Comparison of ENCODE assay signal across 8 mouse cellular contexts in genomic region chr19:7269290-7270044, GRCm38 (mm10). TPM values are rescaled to one million over a fixed set of nuclear protein-coding genes. Genes with fewer than 3 reads are reported as not detected.
A peak's percentile ranks its signal among the peaks of the same experiment; 100 is the strongest.
DNase-seq lines count a peak whose midpoint lies in the region; ATAC-seq lines count a peak whose summit lies in the region.

No protein-coding gene starts in this region.

- no peak for DNase-seq in liver, embryonic 11.5 days (ENCODE audit: low spot score)
- no peak for DNase-seq in liver
- DNase-seq in liver, embryonic 13.5 days, result no peak
- no peak for DNase-seq in left cerebral cortex, adult 9 months (ENCODE audit: low spot score in 2 of 2)
- DNase-seq in left cerebral cortex, adult 11 months (ENCODE audit: low spot score), result no peak

- no peaks in the 10 kb centered on the region for H3K27me3 ChIP-seq in liver, embryonic 11.5 days (replicated peaks; ENCODE audit: control insufficient read depth, insufficient read depth, low read length)
- no peaks in the 10 kb centered on the region for H3K27me3 ChIP-seq in heart, embryonic 11.5 days (ENCODE audit: control insufficient read depth, insufficient read depth, low read length)
- peaks cover 54% of the 10 kb centered on the region for H3K27me3 ChIP-seq in liver, embryonic 13.5 days

- no peaks in the 10 kb centered on the region for H3K9me3 ChIP-seq in liver, embryonic 11.5 days (ENCODE audit: control insufficient read depth, low read length)
- no peaks in the 10 kb centered on the region for H3K9me3 ChIP-seq in heart, embryonic 11.5 days (replicated peaks; ENCODE audit: control insufficient read depth, low read length)
- H3K9me3 ChIP-seq in liver, embryonic 13.5 days (replicated peaks), result no peaks in the 10 kb centered on the region

- ATAC-seq in liver, embryonic 11.5 days (replicated peaks; ENCODE audit: low FRiP score), result 0 out of 2 replicates have a peak, but pooled peaks have one; percentile 5
- no peak for ATAC-seq in heart, embryonic 11.5 days (replicated peaks; ENCODE audit: insufficient number of reproducible peaks, low FRiP score, low TSS enrichment)
- 0 out of 2 replicates have a peak, but pooled peaks have one; percentile 9 for ATAC-seq in liver, embryonic 13.5 days (ENCODE audit: low read depth)
- ATAC-seq in granulocyte monocyte progenitor cell, adult 5-6 weeks (replicated peaks; ENCODE audit: poor library complexity, severe bottlenecking), result no peak

- 9% methylated on average over 11 of the region's 11 CpGs for WGBS in liver, embryonic 11.5 days
- 11% methylated on average over 10 of the region's 11 CpGs for WGBS in heart, embryonic 11.5 days (ENCODE audit: insufficient replicate concordance)
- 22% methylated on average over 11 of the region's 11 CpGs for WGBS in liver, embryonic 13.5 days (ENCODE audit: insufficient replicate concordance)

- H3K4me3 ChIP-seq in liver, embryonic 11.5 days (ENCODE audit: low read depth, low read length), result peak overlapping the region; percentile 61
- peak overlapping the region; percentile 71 for H3K4me3 ChIP-seq in brown adipose tissue, adult 24 weeks (ENCODE audit: insufficient read depth, low read depth, low read length)
- H3K4me3 ChIP-seq in heart, embryonic 11.5 days (ENCODE audit: low read depth, low read length), result peak overlapping the region; percentile 82
- H3K4me3 ChIP-seq in liver, embryonic 13.5 days (replicated peaks), result peak overlapping the region; percentile 66

- peaks cover 19% of the 10 kb centered on the region for H3K36me3 ChIP-seq in liver, embryonic 11.5 days (ENCODE audit: control insufficient read depth, insufficient read depth, low read length)
- peaks cover 29% of the 10 kb centered on the region for H3K36me3 ChIP-seq in heart, embryonic 11.5 days (ENCODE audit: control insufficient read depth, insufficient read depth, low read length)
- H3K36me3 ChIP-seq in liver, embryonic 13.5 days, result peaks cover 6% of the 10 kb centered on the region

- peaks cover 38% of the 10 kb centered on the region for H3K4me1 ChIP-seq in liver, embryonic 11.5 days (replicated peaks; ENCODE audit: control insufficient read depth, insufficient read depth, low read length)
- H3K4me1 ChIP-seq in brown adipose tissue, adult 24 weeks (ENCODE audit: control insufficient read depth, insufficient read depth, insufficient read length, low read length), result peaks cover 10% of the 10 kb centered on the region
- H3K4me1 ChIP-seq in heart, embryonic 11.5 days (ENCODE audit: control insufficient read depth, insufficient read depth, low read length), result peaks cover 48% of the 10 kb centered on the region
- H3K4me1 ChIP-seq in liver, embryonic 13.5 days (replicated peaks), result peaks cover 54% of the 10 kb centered on the region

- peak overlapping the region; percentile 80 for H3K4me2 ChIP-seq in liver, embryonic 11.5 days
- H3K4me2 ChIP-seq in heart, embryonic 11.5 days, result peak overlapping the region; percentile 91
- peak overlapping the region; percentile 88 for H3K4me2 ChIP-seq in liver, embryonic 13.5 days

- no peak overlapping the region; the same call in 1 of the 2 replicates for H3K27ac ChIP-seq in liver, embryonic 11.5 days (ENCODE audit: low read depth, low read length)
- no peak overlapping the region for H3K27ac ChIP-seq in brown adipose tissue, adult 24 weeks (replicated peaks; ENCODE audit: low read depth, low read length)
- H3K27ac ChIP-seq in heart, embryonic 11.5 days (ENCODE audit: low read depth, low read length), result no peak overlapping the region
- no peak overlapping the region for H3K27ac ChIP-seq in liver, embryonic 13.5 days

- H3K9ac ChIP-seq in liver, embryonic 11.5 days (ENCODE audit: low read depth, low read length), result peak overlapping the region; percentile 71
- peak overlapping the region; percentile 93 for H3K9ac ChIP-seq in heart, embryonic 11.5 days (ENCODE audit: low read depth, low read length)
- peak overlapping the region; percentile 70 for H3K9ac ChIP-seq in liver, embryonic 13.5 days

RNA-seq across cellular contexts. Expression of gene Rcor2, which starts 2.3 kb away (rescaled TPM):
- polyA plus RNA-seq in liver, embryonic 11.5 days (2014; fragmentation: Nextera tagmentation; extraction: Ambion mirVana), result 7.5 and 8.7 TPM in 2 replicates
- polyA plus RNA-seq in brown adipose tissue, adult 24 weeks (2012; ENCODE audit: insufficient read depth, insufficient read length, missing spikeins), result 1.0 and 7.8 TPM in 2 replicates
- 8.4 and 9.5 TPM in 2 replicates for polyA plus RNA-seq in heart, embryonic 11.5 days (2014; fragmentation: Nextera tagmentation; extraction: Ambion mirVana)
- polyA plus RNA-seq in liver, embryonic 13.5 days (2015; fragmentation: Nextera tagmentation; extraction: Ambion mirVana), result 1.4 and 1.8 TPM in 2 replicates
- 3.1 and 6.9 TPM in 2 replicates for total RNA-seq in granulocyte monocyte progenitor cell, adult 5-6 weeks (2014; fragmentation: Nextera tagmentation)
- total RNA-seq in granulocyte monocyte progenitor cell, adult 5-6 weeks (2017), result 3.4 and 5.2 TPM in 2 replicates

RNA-seq across cellular contexts. Expression of gene Naa40, which starts 28.5 kb away (rescaled TPM):
- polyA plus RNA-seq in liver, embryonic 11.5 days (2014; fragmentation: Nextera tagmentation; extraction: Ambion mirVana), result 70.7 and 76.0 TPM in 2 replicates
- polyA plus RNA-seq in brown adipose tissue, adult 24 weeks (2012; ENCODE audit: insufficient read depth, insufficient read length, missing spikeins), result 9.6 and 10.3 TPM in 2 replicates
- polyA plus RNA-seq in heart, embryonic 11.5 days (2014; fragmentation: Nextera tagmentation; extraction: Ambion mirVana), result 62.1 and 68.6 TPM in 2 replicates
- polyA plus RNA-seq in liver, embryonic 13.5 days (2015; fragmentation: Nextera tagmentation; extraction: Ambion mirVana), result 28.8 and 36.9 TPM in 2 replicates
- 67.4 and 72.3 TPM in 2 replicates for total RNA-seq in granulocyte monocyte progenitor cell, adult 5-6 weeks (2014; fragmentation: Nextera tagmentation)
- 42.9 and 49.3 TPM in 2 replicates for total RNA-seq in granulocyte monocyte progenitor cell, adult 5-6 weeks (2017)

RNA-seq across cellular contexts. Expression of gene Cox8a, which starts 52.1 kb away (rescaled TPM):
- polyA plus RNA-seq in liver, embryonic 11.5 days (2014; fragmentation: Nextera tagmentation; extraction: Ambion mirVana), result 1,017 and 1,108 TPM in 2 replicates
- 4,354 and 4,380 TPM in 2 replicates for polyA plus RNA-seq in brown adipose tissue, adult 24 weeks (2012; ENCODE audit: insufficient read depth, insufficient read length, missing spikeins)
- 1,752 and 1,771 TPM in 2 replicates for polyA plus RNA-seq in heart, embryonic 11.5 days (2014; fragmentation: Nextera tagmentation; extraction: Ambion mirVana)
- polyA plus RNA-seq in liver, embryonic 13.5 days (2015; fragmentation: Nextera tagmentation; extraction: Ambion mirVana), result 734 and 757 TPM in 2 replicates
- 854 and 878 TPM in 2 replicates for total RNA-seq in granulocyte monocyte progenitor cell, adult 5-6 weeks (2014; fragmentation: Nextera tagmentation)
- 563 and 615 TPM in 2 replicates for total RNA-seq in granulocyte monocyte progenitor cell, adult 5-6 weeks (2017)

Comparison
In these comparisons a context has a peak if more than half of its experiments do, and no peak if none do; other contexts are left out.
1. ATAC-seq: peak in liver, embryonic 11.5 days (single experiment) and liver, embryonic 13.5 days (single experiment); none in heart, embryonic 11.5 days (single experiment) and granulocyte monocyte progenitor cell, adult 5-6 weeks (single experiment).
2. Peak in every context shown above with its lines, with median percentiles within 50 percentile points of each other: H3K4me2 ChIP-seq, H3K4me3 ChIP-seq and H3K9ac ChIP-seq.